Mouse (Mus musculus): ENCODE results near the gene Prss28.

The Prss28 gene

GRCm38 (mm10) chr17:25341490-25341889 lies 33.0 kb downstream of the Prss28 start:
- DNase-seq (ENCODE audit: low spot score): no peak

- no peak for DNase-seq (ENCODE audit: low spot score)
These were observed 37.0 kb downstream of the Prss28 start, which contains the start of gene Tpsab1 for GRCm38 (mm10) chr17:25345462-25345861. TSS of gene Tpsab1 (minus strand) at chr17:25345562.

GRCm38 (mm10) chr17:25361291-25361690 lies 52.8 kb downstream of the Prss28 start:
- DNase-seq (ENCODE audit: low spot score): no peak

All from spleen, adult 12 weeks (tissue).